Mouse (Mus musculus) adrenal gland, postnatal 4 days (tissue): ENCODE measurements around the gene Myh7. TPM values are rescaled to one million over a fixed set of nuclear protein-coding genes. Genes with fewer than 3 reads are reported as not detected.
"Not testable (repeated sequence)": the region's sequence is repeated elsewhere in the genome, so short reads cannot be mapped to it uniquely, and the experiment has no call there.

Experiments used
- DNase-seq, 2 experiments: peaks; one replicate each; pipeline ENCODE4 v3.0.0; 2021 to 2022; ENCODE audit warnings: low spot score in 2 of 2, mixed read lengths in 2 of 2
- total RNA-seq, 2 experiments: library from RNA; stranded (reverse); gene quantifications; 2 replicates each; pipeline ENCODE4 v1.2.3; 2021

Myh7 gene
- total RNA-seq, 2 experiments from 2014 or later = 5.3 to 21.8 TPM

DNA sequence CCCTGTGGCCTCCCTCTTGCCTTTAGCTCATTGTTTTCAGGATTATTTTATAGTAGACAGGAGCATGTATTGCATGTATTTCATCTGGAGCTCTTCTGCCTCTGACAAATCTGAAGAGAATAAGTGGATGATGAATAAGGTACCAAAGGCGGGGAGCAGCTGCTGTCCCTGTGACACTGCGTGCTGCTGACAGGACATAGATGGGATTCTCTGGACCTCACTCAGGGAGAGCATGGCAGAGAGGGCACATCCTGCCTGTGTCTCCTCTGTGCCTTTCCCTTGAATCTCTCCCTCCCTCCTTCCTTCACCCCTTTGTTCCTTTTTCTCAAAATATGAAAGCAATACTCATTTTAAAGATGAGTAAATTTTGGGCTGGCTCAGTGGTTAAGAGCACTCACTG is 11.1 kb upstream of the Myh7 start:
- DNase-seq = no peak

DNA sequence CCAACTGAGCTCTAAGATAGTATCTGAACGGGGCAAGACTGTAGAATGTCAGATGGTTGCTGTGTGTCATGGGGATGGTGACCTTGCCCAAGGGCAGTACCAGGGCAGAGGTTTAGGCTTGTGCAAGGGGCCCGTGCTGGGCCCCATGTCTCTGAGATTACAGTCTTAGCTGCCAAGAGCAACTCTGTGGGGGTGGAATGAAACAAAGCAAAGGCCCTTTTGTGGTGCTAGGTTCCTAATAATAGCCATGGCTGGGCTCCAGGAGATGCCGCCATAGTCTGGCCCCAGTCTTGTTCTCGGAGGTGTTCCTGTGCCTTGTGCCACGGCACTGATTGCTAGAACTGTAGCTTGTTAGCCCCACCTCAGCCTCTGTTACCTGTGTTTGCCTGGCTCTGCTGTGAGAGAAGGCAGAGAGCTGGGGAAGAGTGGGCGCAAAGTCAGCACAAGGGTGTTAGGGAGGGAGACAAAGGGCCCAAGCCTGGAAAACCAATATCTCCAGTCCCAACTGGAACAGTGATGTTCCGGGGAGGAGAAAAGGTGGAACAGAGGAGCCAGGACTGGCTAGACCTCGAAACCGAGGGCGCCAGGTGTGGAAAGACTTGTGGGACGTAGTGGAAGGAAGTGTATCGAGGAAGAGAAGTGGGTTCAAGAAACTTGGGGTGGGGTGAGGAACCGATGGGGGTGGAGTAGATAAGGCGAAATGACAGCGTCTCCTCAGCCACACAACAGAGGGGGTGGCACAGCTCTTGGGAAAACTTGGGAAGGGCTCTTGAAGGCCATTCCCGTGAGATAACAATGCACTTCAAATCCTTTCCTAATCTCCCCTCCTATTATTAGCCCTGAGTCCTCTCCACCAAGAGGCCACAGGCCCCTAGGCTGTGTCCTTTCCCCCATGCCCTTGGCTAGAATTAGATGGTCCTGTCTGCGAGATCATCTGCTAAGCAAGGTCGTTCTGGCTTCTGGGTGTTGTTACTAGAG is 9.7 kb upstream of the Myh7 start:
- no peak for DNase-seq

DNA sequence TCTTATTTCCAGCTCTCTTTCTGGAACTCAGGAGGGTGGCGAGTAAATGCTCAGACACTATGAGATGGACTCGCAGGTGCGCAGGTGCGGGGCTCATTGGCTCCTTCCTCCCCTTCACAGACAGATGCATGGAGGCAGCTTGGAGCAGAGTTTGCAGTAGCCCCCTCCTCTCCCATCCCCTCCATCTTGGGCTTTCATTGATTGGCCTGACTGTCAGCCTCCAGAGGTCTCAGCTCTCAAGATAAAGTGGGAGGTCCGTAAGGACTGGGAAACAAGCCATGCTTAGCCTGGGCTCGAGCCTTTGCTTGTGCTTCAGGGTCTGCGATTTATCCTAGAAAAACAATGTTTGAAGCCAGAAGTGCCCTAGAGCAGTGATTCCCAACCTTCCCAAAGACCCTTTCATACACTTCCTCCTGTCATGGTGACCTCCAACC is 8.3 kb upstream of the Myh7 start:
- no peak for DNase-seq

DNA sequence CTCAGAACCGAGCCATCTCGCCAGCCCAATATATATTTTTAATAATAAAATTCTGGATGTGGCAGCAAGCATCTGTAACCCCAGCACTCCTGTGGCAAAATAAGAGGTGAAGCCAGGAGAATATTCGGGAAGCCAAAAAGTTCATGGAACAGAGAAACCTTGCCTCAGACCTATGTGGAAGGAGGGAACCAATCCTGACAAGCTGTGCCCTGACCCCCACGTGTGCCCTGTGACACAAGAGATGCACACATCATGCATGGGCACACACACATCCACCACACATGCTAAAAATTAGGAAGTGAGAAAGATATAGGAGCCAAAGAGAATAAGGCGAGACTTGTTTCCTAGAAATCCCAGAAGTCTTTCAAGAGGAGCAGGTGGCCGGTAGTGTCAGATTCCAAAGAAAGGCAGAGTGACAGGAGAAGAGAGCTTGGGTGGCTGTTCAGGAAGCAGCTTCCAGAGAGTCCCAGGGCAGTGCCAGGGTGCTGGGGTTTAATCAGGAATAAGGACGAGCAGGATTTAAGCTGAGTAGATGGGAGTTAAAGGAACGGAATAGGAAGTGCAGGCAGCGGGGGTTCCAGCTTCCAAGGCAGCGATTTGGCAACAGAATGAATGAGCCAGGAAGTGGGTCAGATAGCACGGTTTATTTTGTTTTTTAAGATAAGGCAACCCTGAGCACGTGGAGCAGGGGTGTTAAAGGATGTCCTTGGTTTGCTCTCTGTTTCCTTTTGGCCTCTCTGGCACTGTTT is 7.7 kb upstream of the Myh7 start:
- no peak for DNase-seq

DNA sequence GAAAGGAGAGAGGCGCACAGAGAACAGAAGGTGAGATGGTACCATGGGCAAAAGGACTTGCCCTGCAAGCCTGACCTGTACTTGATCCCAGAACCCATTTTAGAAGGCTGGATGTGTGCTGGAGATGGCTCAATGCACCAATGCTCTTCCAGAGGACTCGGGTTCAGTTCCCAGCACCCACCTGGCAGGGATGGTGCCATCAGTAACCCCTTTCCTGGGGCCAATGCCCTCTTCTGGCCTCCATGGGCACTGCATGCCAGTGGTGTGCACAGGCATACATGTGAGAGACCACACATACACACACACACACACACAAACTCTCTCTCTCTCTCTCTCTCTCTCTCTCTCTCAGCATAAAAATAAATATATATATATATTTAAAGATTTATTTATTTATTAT is 7.0 kb upstream of the Myh7 start:
- no peak for DNase-seq

DNA sequence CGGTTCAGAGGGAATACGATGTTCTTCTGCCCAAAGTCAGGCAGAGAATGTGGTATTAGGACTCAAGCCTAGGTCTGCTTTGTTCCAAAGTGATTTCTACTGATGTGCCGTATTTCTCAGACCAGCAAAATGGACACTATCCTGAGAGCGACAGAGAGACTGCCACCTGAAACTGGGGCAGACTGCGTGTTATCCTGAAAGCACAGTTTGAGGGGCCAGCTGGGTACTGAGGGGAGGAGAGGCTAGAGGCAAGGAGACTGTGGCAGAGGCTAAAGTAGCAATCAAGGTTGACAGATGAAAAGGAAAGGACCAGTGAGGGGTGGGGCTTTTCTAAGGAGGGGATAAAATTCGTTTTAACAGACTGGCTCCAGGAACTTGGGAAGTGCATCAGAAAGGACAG is 6.4 kb upstream of the Myh7 start:
- DNase-seq = no peak

DNA sequence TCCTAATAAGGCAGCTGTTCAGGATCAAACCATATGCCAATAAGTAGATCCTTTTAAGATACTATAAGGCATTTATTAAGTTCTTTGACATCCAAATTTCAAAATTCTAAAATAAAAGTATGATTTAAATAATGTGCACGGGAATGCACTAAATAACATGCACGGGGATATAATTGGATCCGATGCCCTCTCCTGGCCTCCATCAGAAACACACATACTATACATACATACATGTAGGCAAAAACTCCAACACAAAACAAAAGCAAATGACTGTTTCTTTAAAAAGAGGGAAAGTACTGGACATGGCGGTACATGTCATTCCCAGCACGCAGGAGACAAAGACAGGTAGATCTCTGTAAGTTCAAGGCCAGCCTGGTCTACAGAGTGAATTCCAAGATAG is 5.4 kb upstream of the Myh7 start:
- not testable (repeated sequence) for DNase-seq

DNA sequence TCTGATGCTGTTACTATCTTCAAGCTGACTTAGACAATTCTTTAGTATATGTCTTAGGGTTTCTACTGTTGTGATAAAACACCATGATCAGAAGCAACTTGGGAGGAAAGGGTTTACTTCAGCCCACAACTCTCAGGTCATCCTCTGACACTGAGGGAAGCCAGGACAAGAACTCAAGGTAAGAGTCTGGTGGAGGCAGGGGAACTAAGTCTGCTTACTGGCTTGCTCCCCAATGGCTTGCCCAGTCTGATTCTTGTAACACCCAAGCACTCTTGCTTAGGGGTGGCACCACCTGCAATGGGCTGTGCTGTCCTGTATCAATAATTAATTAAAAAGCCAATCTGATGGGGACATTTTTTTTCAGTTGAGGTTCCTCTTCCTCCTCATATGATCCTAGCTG is 4.3 kb upstream of the Myh7 start:
- no peak for DNase-seq

DNA sequence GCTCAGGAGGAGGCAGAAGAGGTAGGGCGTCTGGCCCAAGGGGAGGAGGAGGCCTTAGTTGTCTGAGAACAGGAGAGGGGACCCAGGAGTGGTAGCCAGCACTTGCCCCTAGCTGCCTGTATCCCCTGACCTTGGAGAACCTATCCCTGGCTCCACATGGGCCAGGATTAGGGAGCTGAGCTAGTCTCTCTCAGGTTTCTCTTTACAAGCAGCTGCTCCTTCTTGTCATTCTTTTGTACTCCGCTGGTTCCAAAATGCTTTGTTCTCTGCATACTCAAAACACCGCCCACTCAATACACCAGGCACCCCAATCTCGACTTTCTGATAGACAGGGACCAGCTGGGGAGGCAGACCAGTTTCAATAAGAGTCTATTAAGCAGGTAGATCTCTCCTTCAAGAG is 2.9 kb upstream of the Myh7 start:
- no peak for DNase-seq

DNA sequence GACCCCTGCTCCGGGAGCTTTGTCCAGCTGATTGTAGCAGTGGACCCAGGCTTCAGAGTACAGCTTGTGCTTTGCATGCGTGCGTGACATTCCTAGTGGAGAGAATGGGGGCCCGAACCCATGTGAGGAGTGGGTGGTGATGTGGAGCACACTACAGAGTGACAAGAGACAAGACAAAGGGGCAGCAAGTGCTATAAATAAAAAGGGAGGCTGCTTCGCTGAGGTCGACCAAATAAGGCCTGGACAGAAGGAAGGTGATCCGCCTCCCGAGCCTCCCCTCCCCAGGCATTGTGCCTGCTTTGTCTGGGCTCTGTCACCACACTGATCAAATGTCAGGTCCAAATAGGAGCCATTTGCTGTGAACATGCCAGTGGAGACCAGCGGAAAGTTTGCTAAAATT is 2.4 kb upstream of the Myh7 start:
- no peak for DNase-seq

DNA sequence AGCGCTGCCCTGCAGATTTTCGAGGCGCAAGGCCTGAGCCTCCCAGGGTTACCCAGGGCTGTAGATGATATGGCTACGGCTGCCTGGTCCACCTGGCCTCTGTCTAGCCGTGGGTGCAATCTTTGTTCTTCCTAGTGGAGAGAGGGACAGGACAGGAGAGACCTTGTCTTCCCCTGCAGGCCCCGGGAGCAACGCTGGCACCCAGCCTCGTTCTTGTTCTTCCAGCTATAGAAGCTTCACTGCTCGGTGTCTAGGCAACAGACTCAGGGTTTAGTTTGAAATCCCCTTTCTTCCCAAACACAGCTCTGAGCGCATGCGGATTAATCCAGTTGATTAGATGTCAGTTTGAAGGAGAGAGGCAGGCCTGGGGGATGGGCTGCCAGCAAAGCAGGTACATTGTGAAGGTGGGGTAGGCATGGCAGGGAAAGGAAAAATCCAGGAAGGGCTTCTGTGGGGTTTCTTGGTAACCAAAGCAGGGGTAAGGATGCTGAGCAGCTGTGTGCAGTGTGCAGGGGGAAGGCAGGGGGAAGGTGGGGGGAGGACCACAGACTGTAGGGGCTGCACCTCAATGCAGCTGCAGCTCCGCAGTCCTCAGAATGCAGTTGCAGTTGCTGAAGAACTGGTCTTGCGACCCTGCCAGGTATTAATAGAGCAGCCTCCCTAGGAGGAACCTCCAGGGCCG is 1.2 kb upstream of the Myh7 start:
- DNase-seq = no peak

DNA sequence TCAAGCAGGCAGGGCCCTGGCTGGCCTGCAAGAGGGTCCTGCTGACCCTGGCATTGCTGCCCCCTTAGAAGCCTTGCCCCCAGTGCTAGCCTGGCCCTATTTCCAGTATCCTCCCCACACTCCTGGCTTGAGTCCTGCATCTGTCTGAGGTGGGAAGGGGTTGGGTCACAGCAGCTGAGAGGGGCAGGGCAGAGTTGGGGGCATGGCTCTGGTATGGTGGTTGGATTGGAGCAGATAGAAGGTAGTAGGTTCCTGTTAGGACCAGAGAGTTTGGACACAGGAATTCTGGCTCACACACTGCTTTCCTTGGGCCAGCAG is 402 bp upstream of the Myh7 start:
- no peak for DNase-seq

DNA sequence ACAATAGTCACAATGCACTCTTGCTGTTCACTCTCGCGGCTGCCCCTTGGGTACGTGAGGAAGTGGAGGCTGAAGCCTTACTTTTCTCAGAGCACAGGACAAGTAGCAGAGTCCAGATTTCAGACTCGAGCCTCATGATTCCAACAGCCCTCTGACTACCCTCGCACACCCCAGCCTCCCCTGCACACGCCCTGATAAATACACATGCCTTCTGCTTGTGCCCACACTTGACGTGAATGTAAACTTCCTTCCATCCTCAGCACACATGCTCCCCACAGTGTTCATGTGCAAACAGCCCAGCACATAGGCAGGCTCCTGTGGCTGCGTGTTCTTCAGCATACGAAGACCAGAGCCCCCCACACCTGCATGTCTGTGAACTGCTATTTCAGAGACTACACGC is 790 bp downstream of the Myh7 start:
- DNase-seq = no peak

DNA sequence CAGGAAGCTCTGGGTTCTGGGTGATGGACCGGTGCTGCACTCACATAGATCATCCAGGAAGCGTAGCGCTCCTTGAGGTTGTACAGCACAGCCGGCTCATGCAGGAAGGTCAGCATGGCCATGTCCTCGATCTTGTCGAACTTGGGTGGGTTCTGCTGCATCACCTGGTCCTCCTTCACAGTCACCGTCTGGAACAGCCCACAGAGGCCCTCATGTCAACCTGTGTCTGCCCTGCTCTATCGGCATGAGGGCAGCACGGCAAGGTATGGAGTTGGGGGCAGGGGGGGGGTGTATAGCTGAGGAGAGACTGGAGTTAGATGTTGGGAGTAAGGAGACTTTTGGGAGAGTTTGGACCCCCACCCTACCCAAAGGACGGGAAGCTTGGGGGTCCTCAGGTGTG is 2.2 kb downstream of the Myh7 start:
- DNase-seq = no peak

DNA sequence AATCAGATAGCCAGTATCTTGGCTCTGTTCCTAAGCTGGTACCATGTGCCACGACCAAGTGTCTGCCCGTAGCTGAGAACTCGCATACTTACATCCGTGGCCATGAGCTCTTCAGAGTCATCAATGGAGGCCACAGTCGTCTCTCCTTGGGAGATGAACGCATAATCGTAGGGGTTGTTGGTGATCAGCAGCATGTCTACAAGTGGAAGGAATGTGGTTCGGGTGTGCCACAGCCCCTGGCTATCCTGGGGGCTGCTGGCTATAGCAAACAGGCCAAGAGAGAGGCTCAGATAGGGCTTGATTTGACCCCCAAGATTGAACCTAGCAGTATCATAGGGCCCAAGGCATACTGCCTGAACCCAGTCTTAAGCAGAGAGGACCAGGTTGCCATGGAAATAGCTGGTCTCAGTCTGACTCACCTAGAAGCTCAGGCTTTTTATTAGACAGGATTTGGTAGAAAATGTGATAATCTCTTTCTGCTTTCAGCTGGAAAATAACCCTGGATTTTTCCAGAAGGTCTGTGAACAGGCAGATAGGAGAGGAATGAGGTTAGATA is 4.5 kb downstream of the Myh7 start:
- DNase-seq = no peak

DNA sequence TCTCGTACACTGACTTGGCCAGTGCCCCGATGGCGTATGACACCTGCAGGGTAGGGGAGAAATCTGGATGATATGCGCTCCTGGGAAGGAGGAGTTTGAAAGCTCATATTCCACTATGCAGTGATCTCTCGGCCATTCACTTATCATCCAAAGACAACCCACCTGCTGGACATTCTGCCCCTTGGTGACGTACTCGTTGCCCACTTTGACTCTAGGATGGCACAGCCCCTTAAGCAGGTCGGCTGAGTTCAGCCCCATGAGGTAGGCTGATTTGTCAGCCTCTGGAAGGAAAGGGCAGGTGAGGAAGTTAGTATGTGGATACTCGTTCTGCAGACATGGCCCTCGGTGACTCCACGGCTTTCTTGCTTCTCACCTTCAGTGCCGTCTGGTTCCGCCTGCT is 5.5 kb downstream of the Myh7 start:
- DNase-seq = no peak

DNA sequence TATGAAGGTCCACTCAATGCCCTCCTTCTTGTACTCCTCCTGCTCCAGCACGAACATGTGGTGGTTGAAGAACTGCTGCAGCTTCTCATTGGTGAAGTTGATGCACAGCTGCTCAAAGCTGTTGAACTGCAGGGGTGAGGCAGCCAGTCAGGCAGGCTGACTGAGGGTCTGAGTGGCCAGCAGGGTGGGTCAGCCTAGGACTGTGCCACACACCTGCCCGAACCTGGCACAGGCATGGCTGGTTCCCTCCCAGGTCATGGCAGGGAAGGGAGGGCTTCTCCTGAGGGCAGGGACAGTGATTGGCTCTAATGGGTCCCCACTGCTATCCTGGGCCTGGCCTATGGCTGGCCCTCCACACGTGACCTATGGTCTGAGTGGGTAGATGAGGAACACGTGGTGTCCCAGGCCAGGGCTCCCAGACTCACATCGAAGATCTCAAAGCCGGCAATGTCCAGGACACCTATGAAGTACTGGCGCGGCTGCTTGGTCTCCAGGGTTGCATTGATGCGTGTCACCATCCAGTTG is 6.0 kb downstream of the Myh7 start:
- DNase-seq = not testable (repeated sequence)

DNA sequence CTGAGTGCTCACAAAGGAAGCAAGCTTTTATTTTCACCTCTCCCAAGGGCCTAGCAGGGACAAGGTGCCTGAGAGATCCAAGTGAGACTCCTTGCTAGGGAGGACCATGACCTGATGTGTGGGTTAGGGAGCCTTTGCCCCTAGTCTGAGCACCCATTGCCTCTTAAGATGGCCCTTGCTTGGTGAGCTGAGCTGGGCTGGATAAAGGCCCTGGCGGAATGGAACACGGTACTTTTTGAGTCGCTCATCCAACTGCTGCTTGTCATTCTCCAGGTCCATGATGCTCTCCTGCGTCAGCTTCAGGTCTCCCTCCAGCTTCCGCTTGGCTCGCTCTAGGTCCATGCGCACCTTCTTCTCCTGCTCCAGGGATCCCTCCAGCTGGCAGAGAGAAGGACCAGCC is 12.5 kb downstream of the Myh7 start:
- no peak for DNase-seq

DNA sequence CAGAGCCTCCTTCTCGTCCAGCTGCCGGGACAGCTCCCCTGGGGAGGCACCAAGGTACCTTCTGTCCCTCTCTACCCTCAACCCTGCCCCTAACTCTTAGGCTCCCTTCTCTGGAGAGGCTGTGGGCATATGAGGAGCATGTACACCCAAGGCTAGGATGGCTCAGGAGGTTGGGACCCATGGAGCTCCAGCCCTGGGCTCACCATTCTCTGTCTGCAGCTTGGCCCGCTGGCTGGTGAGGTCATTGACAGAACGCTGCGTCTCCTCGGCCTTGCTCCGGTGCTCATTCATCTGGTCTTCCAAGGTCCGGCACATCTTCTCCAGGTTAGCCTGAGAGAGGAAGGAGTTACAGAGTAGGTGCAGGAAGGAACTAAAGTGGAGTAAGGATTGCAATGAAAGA is 15.8 kb downstream of the Myh7 start:
- DNase-seq = no peak

DNA sequence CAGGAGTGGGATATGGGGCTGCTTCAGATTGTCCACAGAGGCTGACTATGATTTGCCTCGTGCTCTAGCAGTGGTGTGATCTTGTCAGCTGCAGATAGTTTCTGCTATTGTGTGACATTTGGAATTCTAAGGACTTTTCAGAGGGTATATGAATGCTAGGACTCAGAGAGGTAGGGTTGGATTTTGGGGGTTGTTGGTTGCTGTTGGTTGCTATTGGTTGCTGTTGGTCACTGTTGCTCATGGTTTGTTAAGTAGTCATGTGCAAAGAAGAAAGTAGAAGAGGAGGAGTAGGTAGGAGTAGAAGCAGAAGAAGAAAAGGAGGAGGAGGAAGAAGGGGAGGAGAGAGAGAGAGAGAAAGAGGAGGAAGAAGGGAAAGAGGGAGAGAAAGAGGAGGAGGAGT is 17.8 kb downstream of the Myh7 start, which contains the start of gene Gm17428:
Gm17428 (plus strand) TSS at position 301 of the 400 bp plus-strand sequence.
- no peak for DNase-seq

DNA sequence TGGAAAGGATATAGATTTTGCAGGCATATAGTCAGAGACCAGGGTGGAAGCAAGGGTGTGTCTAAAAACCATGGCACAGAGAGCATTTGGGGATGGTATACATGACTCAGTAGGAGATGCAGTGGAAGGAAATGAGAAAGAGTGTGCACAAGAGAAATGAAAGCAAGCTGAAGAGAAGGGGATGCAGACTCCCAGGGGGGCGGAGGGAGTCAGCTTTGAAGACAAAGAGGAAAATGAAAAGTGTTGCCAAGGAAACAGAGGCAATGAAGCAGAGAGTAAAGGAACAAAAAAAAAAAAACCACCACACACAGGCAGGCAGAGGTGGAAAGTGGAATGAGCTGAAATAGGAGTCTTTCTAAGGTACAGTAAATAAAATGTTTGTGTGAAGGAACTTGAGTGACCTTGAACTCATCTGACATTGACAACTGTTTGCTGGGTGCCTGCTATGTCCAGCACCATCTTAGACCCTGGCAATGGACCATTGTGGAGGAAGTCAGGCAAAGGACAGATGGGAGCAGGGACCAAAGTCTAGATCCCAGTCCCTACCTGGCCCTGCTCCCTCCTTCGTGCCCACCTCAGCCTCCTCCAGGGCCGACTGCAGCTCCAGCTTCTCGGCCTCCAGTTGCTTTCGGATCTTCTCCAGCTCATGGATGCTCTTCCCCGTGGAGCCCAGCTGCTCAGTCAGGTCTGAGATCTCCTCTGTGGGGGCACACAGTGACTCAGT is 20.2 kb downstream of the Myh7 start:
- DNase-seq = no peak
